Mouse (Mus musculus) neutrophil, adult 83 days (primary cell): ENCODE data around the gene Rbm39. TPM values are rescaled to one million over a fixed set of nuclear protein-coding genes. Genes with fewer than 3 reads are reported as not detected.

Experiments used
- total RNA-seq, 2 experiments: library from RNA; stranded (reverse); gene quantifications; one replicate each; pipeline ENCODE4 v1.2.4; 2023

The Rbm39 gene
- 1,000 to 10,000 TPM in 1 of 2 experiments, 100 to 1,000 TPM in 1; 884 to 1,046 TPM for total RNA-seq

GRCm38 (mm10) chr2:156180094-156180821 lies at the start of gene Rbm39:
Gene Rbm39 (minus strand): TSS chr2:156180238.

DNA sequence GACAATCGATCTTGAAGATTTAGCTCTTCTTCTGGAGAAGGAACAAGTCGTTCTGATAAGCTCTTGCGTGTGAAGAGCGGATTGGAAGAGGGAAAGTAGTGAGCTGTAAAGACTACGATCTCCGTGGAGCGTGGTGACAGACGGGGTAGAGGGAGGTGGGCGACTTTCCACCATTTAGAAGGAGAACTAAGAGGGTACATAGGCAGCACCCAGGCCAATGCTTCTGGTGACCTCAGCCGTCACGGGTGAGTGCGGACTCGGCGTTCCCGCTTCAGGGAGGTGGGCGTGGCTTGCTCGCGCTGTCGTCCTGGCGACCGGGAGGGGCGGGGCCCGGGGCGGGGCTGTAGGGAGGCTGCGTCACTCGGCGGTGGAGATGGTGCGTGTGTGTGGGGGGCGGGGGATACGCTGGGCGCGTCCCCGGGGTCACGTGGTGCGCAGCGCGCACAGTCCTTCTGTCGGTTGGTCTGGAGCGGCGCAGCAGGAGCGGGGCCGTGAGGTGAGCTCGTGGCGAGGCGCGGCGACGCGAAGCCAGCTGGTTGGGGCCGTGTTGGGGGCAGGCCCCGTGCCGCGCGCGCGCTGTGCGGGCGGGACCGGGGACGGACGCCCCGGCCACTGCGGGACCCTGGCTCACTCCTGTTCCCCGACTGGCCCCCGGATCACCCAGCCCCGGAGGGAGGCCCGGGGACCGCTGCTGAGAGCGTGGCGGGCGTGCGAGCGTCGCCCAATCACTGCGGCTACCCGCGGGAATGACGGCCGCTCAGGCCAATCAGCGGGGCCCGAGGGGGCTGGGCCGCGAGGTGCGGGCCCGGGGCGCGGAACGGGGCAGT lies 16.5 kb upstream of the Rbm39 start, which contains the start of gene Phf20:
TSS of gene Phf20 (plus strand) at position 165 of the 827 bp plus-strand sequence.

GRCm38 (mm10) chr2:156143953-156144724 lies 35.9 kb downstream of the Rbm39 start, which contains the start of the genes Romo1 and Nfs1:
Gene Romo1 (plus strand): TSS chr2:156144039.
Gene Nfs1 (minus strand): TSS chr2:156144186.

DNA sequence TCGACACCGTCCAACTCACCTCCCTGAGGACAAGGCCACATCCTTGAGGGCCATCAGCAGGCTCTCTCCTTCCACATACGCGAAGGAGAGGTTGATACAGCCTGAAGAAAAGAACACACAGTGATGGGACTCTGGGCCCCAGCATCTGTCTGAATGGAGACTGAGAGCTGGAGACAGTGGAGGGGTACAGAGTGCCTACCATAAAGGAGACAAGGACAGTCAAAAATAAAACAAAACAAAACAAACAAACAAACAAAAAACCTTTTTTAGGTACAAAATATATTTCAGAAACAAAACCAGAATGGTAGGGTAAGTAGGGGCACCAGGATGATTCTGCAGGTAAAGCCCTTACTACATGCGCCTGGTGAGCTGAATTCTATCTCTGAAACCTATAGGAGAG lies 53.0 kb downstream of the Rbm39 start, which contains the start of gene Gm28036:
TSS of gene Gm28036 (minus strand) at position 101 of the 400 bp plus-strand sequence.

DNA sequence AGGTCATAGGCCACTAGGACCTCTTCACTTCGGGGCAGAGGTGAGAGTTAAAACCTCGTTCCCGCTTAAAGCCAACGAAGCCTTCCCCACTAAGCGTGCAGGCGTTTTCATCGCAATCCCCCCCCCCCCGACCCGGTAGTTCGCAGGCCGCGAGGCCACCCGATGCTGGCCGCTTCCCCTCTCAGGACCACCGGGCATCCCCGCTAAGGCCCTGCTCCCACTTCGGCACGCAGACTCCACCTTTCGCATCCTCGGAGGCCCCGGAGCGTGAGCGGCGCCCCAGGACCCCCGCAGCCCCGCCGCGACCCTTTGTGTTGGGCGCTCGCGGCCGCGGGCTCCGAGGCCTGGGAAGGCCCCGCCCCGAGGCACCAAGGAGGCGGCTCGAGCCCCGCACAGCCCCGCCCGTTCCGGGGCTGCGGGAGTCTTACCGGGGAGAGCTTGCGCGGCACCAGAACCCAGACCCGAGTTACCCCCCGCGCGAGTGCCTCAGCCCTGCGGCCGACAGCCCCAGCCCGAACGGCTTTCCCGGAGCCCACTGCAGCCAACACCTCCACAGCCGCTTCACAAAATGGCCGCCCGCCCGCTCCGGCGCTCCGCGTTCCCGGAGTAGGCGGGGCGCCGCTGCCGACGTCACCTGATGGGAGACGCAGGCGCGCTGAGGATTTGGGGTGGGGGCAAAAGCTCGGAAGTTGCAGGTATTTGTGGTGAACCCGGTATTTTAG lies 68.5 kb downstream of the Rbm39 start, which contains the start of the genes Cpne1 and Rbm12:
TSS of gene Cpne1 (minus strand) at position 608 of the 722 bp plus-strand sequence.
TSS of gene Rbm12 (minus strand) at position 621 of the 722 bp plus-strand sequence.

Other genes with a start within 250 kb of the Rbm39 start
- 10 to 100 TPM; 13.0 to 17.1 TPM for gene Uqcc1, start 249.9 kb downstream of the Rbm39 start, total RNA-seq
- gene Gm15557, start 239.5 kb downstream of the Rbm39 start, total RNA-seq: not detected
- gene Gdf5, start 234.9 kb downstream of the Rbm39 start, total RNA-seq: not detected
- 10 to 100 TPM; 58.0 to 65.1 TPM for gene Cep250, start 223.8 kb downstream of the Rbm39 start, total RNA-seq
- gene 6430550D23Rik, start 172.3 kb downstream of the Rbm39 start, total RNA-seq: under 1 TPM; 0.42 to 0.55 TPM
- gene Ergic3, start 172.2 kb downstream of the Rbm39 start, total RNA-seq: 10 to 100 TPM; 62.0 to 62.6 TPM
- gene Fer1l4, start 127.3 kb downstream of the Rbm39 start, total RNA-seq: not detected
- gene Spag4, start 115.1 kb downstream of the Rbm39 start, total RNA-seq: under 1 TPM; 0.33 to 0.42 TPM
- 10 to 100 TPM; 71.3 to 80.9 TPM for gene Cpne1, start 68.3 kb downstream of the Rbm39 start, total RNA-seq
- gene Rbm12, start 68.3 kb downstream of the Rbm39 start, total RNA-seq: 10 to 100 TPM; 26.7 to 30.4 TPM
- gene Gm28036, start 53.1 kb downstream of the Rbm39 start, total RNA-seq: 10 to 100 TPM; 16.8 to 17.4 TPM
- 10 to 100 TPM; 44.4 to 51.7 TPM for gene Romo1, start 36.2 kb downstream of the Rbm39 start, total RNA-seq
- 10 to 100 TPM; 16.4 to 19.5 TPM for gene Nfs1, start 36.1 kb downstream of the Rbm39 start, total RNA-seq
- gene Phf20, start 16.2 kb upstream of the Rbm39 start, total RNA-seq: 10 to 100 TPM; 20.5 to 22.4 TPM
- gene Cnbd2, start 132.1 kb upstream of the Rbm39 start, total RNA-seq: 1 to 10 TPM; 8.9 to 9.2 TPM
- gene Scand1, start 132.5 kb upstream of the Rbm39 start, total RNA-seq: 100 to 1,000 TPM; 131 to 132 TPM
- under 1 TPM; 0.31 to 0.57 TPM for gene Epb41l1, start 240.7 kb upstream of the Rbm39 start, total RNA-seq